Mouse (Mus musculus): ENCODE measurements around the gene Fut2. TPM values are rescaled to one million over a fixed set of nuclear protein-coding genes. Genes with fewer than 3 reads are reported as not detected.
"Not testable (repeated sequence)": the region's sequence is repeated elsewhere in the genome, so short reads cannot be mapped to it uniquely, and the experiment has no call there.

The Fut2 gene
- polyA plus RNA-seq, 1 experiment from 2014 or later: 0.47 TPM

GRCm38 (mm10) chr7:45683396-45684050 is 17.3 kb upstream of the Fut2 start, which contains the start of gene Ntn5:
Gene Ntn5, plus strand, starts transcription at chr7:45684022.
- ATAC-seq (ENCODE audit: low FRiP score, low read depth): no peak
- peaks cover 25% of the 10 kb centered on the region for H3K4me1 ChIP-seq
- H3K4me3 ChIP-seq: no peak within 1 kb of the TSS
- 73% methylated on average over 7 of the region's 7 CpGs for WGBS
- no peak within 1 kb of the TSS for H3K27ac ChIP-seq
- no peaks in the 10 kb centered on the region for H3K9me3 ChIP-seq
- peak within 1 kb of the TSS; percentile 43 for H3K9ac ChIP-seq
- no peaks in the 10 kb centered on the region for H3K27me3 ChIP-seq
- no peaks in the 10 kb centered on the region for H3K36me3 ChIP-seq
- peak within 1 kb of the TSS; percentile 55; the same call in 1 of the 2 replicates for H3K4me2 ChIP-seq (replicated peaks)

DNA sequence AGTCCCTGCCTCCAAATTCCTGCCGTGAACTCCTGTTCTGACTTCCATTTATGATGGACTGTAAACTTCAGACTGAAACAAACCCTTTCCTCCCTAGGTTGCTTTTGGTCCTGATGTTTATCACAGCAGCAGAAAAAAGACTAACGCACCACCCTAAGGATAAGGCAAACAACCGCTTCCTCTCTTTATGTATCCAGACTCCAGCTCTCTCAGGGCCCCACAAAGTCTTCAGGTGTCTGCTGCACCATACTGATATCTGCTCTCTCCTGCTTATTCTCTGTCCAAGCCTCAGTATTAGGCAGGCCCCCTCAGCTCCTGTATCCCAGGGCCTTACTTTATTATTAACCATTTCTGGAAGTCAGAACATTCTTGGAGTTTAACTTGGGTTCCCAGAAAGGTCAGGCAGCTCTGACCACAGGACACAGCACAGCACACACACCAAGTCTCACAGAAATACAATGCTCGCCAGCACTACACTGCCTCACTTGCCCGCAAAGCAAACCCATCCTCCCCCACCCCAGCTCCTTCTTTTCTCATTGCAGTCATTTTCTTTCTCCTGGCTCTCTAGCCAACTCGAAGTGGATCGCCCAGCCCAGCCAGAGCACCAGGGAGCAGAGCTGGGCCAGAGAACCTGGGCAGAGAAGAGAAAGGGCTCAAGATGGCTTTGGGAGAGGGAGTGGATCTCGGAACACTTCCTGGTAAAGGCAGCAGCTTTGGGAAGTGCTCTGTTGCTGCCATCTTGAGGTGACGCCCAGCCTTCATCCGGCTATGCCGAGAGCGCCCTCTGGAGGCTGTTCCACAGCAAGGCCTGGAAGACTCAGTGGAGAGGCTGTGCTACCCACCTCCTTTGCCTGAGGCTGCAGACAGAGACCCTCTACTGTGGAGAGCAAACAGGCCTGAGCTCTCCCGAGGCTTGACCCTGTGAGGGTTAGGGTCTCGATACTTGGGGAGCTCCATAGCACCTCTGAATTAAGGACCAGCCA is 16.2 kb upstream of the Fut2 start:
- H3K36me3 ChIP-seq: no peaks in the 10 kb centered on the region
- peak overlapping the region; percentile 48; the same call in 1 of the 2 replicates for H3K9ac ChIP-seq
- 29% methylated on average over 14 of the region's 14 CpGs for WGBS
- ATAC-seq (ENCODE audit: low FRiP score, low read depth): peak; percentile 54
- 0 out of 2 replicates have a peak overlapping the region, but pooled peaks have one; percentile 20 for H3K4me3 ChIP-seq
- no peaks in the 10 kb centered on the region for H3K9me3 ChIP-seq
- H3K27me3 ChIP-seq: no peaks in the 10 kb centered on the region
- no peak overlapping the region; the same call in 1 of the 2 replicates for H3K27ac ChIP-seq
- H3K4me1 ChIP-seq: peaks cover 25% of the 10 kb centered on the region
- peak overlapping the region; percentile 55 for H3K4me2 ChIP-seq (replicated peaks)

DNA sequence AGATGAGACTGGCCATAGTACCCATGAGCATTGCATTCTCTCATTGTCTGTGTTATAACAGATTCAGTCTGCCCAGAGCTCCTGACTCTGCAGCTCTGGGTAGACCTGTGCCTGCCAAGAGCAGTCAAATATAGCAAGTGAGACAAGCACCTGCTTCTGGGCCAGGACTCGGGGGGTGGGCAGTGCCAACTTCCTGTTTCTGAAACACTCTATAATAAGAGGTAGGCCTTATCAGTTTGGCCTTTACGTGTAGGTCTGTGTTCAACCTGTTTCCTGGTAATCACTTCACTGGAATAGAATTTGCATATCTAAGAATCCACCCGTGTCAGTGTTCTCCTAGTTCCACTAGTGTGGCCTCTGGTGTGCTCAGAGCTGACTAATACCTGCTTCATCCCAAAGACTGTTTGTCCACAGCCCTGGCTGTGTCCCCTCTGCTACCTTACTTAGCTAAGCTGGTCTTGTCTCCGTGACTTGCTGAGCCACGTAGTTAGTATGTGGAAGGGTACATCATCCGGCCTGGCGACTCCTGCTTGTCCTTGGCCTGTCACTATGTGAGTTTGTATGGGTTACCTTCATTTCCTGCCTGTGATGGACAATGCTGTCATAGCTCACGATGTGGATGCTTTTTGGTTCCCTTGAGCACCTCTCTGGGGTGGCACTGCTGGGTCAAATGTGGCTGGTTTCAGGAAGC is 15.0 kb upstream of the Fut2 start:
- no peak overlapping the region for H3K4me2 ChIP-seq (replicated peaks)
- peaks cover 23% of the 10 kb centered on the region for H3K4me1 ChIP-seq
- H3K4me3 ChIP-seq: no peak overlapping the region
- H3K27ac ChIP-seq: no peak overlapping the region
- no peaks in the 10 kb centered on the region for H3K9me3 ChIP-seq
- H3K36me3 ChIP-seq: no peaks in the 10 kb centered on the region
- no peak overlapping the region for H3K9ac ChIP-seq
- H3K27me3 ChIP-seq: no peaks in the 10 kb centered on the region
- ATAC-seq (ENCODE audit: low FRiP score, low read depth): no peak
- WGBS: 85% methylated on average over 8 of the region's 8 CpGs

DNA sequence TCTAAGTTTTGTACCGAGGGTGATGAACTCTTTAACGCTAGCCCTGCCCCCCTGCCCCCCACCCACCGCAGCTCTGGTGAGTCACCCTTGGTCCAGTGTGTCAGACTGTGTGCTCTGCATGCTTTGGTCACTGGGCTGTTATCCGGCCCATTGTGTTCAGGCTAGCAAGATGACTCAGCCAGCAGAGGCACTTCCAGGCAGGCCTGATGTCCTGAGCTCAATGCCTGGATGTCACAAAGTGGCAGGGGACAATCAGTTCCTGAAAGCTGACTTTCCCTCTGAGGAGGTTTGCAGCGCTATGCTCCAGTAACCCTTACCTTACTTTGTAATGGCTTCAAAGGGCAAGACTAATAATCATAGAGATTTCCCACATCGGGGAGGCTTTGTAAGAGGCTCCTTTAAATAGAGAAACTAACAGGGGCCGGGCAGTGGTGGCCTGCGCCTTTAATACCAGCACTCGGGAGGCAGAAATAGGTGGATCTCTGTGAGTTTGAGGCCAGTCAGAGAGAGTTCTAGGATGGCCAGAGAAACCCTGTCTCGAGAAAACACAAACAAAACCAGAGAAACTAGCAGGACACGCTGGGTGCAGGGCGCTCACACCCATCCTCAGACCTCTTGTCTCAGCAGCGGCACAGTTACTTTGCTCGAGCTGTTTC is 13.9 kb upstream of the Fut2 start:
- no peaks in the 10 kb centered on the region for H3K9me3 ChIP-seq
- H3K36me3 ChIP-seq: no peaks in the 10 kb centered on the region
- H3K4me3 ChIP-seq: no peak overlapping the region
- peaks cover 12% of the 10 kb centered on the region for H3K4me1 ChIP-seq
- H3K27ac ChIP-seq: no peak overlapping the region
- no peak overlapping the region for H3K4me2 ChIP-seq (replicated peaks)
- WGBS: 80% methylated on average over 14 of the region's 14 CpGs
- no peak for ATAC-seq (ENCODE audit: low FRiP score, low read depth)
- no peaks in the 10 kb centered on the region for H3K27me3 ChIP-seq
- no peak overlapping the region for H3K9ac ChIP-seq

DNA sequence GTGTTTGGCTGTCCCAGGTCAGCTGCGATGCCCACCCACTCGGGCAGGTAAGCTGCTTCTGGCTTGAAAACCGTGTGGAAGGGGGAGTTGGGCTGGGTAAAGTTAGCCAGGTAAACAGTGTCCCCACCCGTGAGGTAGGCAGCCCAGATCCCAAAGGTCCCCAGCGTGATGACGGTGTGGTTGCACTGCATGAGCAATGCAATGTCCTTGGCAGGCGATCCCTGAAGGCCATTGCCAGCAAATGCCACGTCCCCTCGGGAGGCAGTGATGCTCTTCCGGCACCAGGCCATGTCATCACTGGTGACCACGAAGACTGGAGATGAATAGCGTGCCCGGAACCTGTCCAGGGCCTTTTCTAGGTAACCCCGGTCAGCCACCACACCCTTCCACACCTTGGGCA is 12.3 kb upstream of the Fut2 start:
- H3K27me3 ChIP-seq: no peaks in the 10 kb centered on the region
- no peak overlapping the region for H3K27ac ChIP-seq
- ATAC-seq (ENCODE audit: low FRiP score, low read depth): no peak
- no peaks in the 10 kb centered on the region for H3K9me3 ChIP-seq
- H3K36me3 ChIP-seq: no peaks in the 10 kb centered on the region
- H3K4me1 ChIP-seq: peaks cover 10% of the 10 kb centered on the region; the same call in 1 of the 2 replicates
- WGBS: 91% methylated on average over 14 of the region's 14 CpGs
- no peak overlapping the region for H3K9ac ChIP-seq
- H3K4me3 ChIP-seq: no peak overlapping the region
- no peak overlapping the region for H3K4me2 ChIP-seq (replicated peaks)

DNA sequence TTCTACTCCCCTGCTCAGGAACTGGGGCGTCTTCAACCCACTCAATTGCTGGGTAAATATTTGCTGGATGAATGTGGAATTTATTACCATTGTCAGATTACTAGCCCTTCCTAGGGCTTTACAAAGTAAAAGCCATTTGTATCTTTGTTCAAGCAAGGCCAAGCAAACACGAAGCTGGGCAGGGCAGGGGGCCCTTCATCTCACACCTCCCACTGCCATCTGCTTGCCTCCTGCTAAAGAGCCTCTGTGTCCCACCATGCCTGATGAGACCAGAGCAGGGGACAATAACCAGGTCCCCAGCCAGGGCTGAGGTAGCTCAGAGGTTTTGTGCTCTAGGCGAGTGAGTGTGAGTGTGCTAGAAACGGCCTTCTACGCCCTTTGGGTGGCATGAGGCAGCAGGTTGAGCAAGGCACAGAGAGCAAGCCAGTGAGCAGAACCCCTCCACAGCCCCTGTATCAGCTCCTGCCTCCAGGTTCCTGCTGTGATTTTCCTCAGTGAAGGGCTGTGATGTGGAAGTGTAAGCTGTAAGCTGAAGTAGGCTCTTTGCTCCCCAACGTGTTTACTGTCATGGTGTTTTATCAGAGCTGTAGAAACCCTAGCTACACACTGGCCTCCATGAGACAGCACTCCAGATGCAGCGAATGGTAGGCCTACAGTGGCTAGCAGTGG is 11.6 kb upstream of the Fut2 start:
- Histone ChIP-seq H3K4me3 (no peak overlapping the region), H3K9me3 (no peaks in the 10 kb centered on the region), H3K36me3 (no peaks in the 10 kb centered on the region), H3K4me2 (replicated peaks) (no peak overlapping the region), H3K9ac (no peak overlapping the region), H3K27ac (no peak overlapping the region), H3K4me1 (peaks cover 6% of the 10 kb centered on the region; the same call in 1 of the 2 replicates), H3K27me3 (no peaks in the 10 kb centered on the region)
- WGBS: 68% methylated on average over 7 of the region's 7 CpGs
- no peak for ATAC-seq (ENCODE audit: low FRiP score, low read depth)

GRCm38 (mm10) chr7:45668921-45669320 is 2.7 kb upstream of the Fut2 start:
- no peak overlapping the region for H3K4me2 ChIP-seq (replicated peaks)
- no peak overlapping the region for H3K9ac ChIP-seq
- H3K4me3 ChIP-seq: no peak overlapping the region
- 0 out of 2 replicates have a peak, but pooled peaks cover 2% of the 10 kb centered on the region for H3K27me3 ChIP-seq
- H3K27ac ChIP-seq: no peak overlapping the region
- peaks cover 5% of the 10 kb centered on the region; the same call in 1 of the 2 replicates for H3K9me3 ChIP-seq
- H3K36me3 ChIP-seq: no peaks in the 10 kb centered on the region
- 0 out of 2 replicates have a peak, but pooled peaks cover 5% of the 10 kb centered on the region for H3K4me1 ChIP-seq
- no peak for ATAC-seq (ENCODE audit: low FRiP score, low read depth)
- WGBS: 94% methylated on average over 9 of the region's 9 CpGs

GRCm38 (mm10) chr7:45667761-45668160 is 1.6 kb upstream of the Fut2 start:
- H3K4me1 ChIP-seq: 0 out of 2 replicates have a peak, but pooled peaks cover 5% of the 10 kb centered on the region
- ATAC-seq (ENCODE audit: low FRiP score, low read depth): no peak
- H3K9ac ChIP-seq: no peak overlapping the region
- no peak overlapping the region for H3K27ac ChIP-seq
- peaks cover 5% of the 10 kb centered on the region; the same call in 1 of the 2 replicates for H3K9me3 ChIP-seq
- no peak overlapping the region for H3K4me2 ChIP-seq (replicated peaks)
- WGBS: 74% methylated on average over 14 of the region's 14 CpGs
- H3K4me3 ChIP-seq: no peak overlapping the region
- H3K36me3 ChIP-seq: no peaks in the 10 kb centered on the region
- H3K27me3 ChIP-seq: 0 out of 2 replicates have a peak, but pooled peaks cover 2% of the 10 kb centered on the region

DNA sequence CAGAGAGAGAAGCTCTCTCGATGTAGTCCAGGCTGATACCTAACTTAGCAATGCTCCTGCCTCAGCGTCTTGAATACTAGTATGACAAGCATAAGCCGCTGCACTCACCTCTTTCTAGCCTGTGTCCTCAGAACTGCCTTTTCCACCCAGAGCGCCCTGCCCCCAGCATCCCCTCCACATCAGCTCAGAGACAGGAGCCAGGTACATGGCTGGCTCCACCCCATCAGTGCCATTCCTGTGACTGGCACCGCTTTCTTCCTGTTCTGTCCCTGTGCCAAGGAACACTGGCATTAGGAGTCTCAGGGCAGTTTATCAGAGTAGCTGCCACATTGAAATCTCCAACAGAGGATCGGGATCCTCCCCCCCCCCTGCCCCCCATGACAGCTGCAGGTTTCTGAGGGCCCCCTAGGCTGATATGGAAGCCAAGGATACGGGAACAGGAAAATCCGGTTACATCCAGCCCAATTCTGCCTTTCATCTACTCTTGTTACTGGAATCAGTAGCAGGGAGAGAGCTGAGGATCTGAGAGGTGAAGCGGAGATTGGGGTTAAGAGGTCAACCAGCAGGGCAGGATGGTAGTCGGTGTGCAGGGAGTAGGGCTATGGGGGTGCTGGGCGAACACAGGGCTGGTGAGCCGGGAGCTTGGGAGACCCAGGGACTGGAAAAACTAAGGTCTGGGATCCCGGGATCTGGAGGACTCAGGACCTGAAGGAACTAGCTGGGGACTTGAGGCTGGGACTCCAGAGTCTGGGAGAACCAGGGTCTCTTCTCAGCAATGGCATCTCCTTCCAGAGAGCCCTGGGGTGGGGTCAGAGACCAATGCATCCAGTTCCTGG is 673 bp downstream of the Fut2 start:
- 0 out of 2 replicates have a peak, but pooled peaks cover 2% of the 10 kb centered on the region for H3K27me3 ChIP-seq
- H3K4me2 ChIP-seq (replicated peaks): no peak overlapping the region
- 45% methylated on average over 13 of the region's 13 CpGs for WGBS
- H3K36me3 ChIP-seq: no peaks in the 10 kb centered on the region
- no peak overlapping the region for H3K27ac ChIP-seq
- no peak for ATAC-seq (ENCODE audit: low FRiP score, low read depth)
- H3K9me3 ChIP-seq: peaks cover 5% of the 10 kb centered on the region; the same call in 1 of the 2 replicates
- H3K4me1 ChIP-seq: 0 out of 2 replicates have a peak, but pooled peaks cover 5% of the 10 kb centered on the region
- H3K9ac ChIP-seq: no peak overlapping the region
- H3K4me3 ChIP-seq: no peak overlapping the region

DNA sequence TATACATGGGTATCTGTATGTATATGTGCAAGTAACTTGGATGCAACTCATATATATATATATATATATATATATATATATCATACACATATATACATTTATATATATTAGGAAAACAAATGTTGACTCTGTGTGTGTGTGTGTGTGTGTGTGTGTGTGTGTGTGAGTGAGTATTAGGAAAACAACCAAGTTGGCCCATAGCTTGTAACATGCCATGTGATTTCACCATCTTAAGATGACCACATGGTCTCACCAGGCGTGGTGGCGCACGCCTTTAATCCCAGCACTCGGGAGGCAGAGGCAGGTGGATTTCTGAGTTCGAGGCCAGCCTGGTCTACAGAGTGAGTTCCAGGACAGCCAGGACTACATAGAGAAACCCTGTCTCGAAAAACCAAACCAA is 4.5 kb downstream of the Fut2 start:
- 87% methylated on average over 6 of the region's 6 CpGs for WGBS
- not testable (repeated sequence) for H3K4me1 ChIP-seq; H3K27ac ChIP-seq; ATAC-seq (ENCODE audit: low FRiP score, low read depth); H3K9me3 ChIP-seq; H3K27me3 ChIP-seq; H3K4me3 ChIP-seq; H3K9ac ChIP-seq; H3K36me3 ChIP-seq; H3K4me2 ChIP-seq (replicated peaks)
